In genomic region chr11:109675771-109676170, GRCm38 (mm10) we compare ENCODE assay signal across 26 mouse cellular contexts. TPM values are rescaled to one million over a fixed set of nuclear protein-coding genes. Genes with fewer than 3 reads are reported as not detected.
"Had no signal": no experiment of that assay in that cellular context is flagged by ENCODE, and none has a peak within 500 bp of the region (broad histone marks: within the 10 kb centered on the region; RNA-seq: fewer than 3 reads in every experiment).

No protein-coding gene starts in this region.

- H3K27ac ChIP-seq: embryonic facial prominence, embryonic 10.5 days; embryonic facial prominence, embryonic 12.5 days; embryonic facial prominence, embryonic 13.5 days; embryonic facial prominence, embryonic 15.5 days; forebrain, embryonic 10.5 days; forebrain, embryonic 12.5 days; forebrain, embryonic 13.5 days; forebrain, embryonic 15.5 days; gastrocnemius, adult 2 months; heart, adult 2 months had no signal

- H3K4me1 ChIP-seq: embryonic facial prominence, embryonic 10.5 days; forebrain, embryonic 12.5 days; forebrain, embryonic 13.5 days; forebrain, embryonic 15.5 days had no signal

- DNase-seq: cerebellum, adult 2 months; cerebellum, adult 8-10 months; cerebellum, adult 9-10 months; cerebellum, adult 9-11 months; cerebellum, postnatal 10 days; cerebellum, postnatal 14 days; cerebellum, postnatal 25 days; cerebellum, postnatal 36 days; embryo, embryonic 11 days; forebrain, postnatal 0 days; gastrocnemius, adult 2 months; gastrocnemius, postnatal 10 days; gastrocnemius, postnatal 14 days; gastrocnemius, postnatal 25 days; gastrocnemius, postnatal 36 days; heart, adult 18-20 months; heart, adult 2 months had no signal

- H3K36me3 ChIP-seq: embryonic facial prominence, embryonic 12.5 days; embryonic facial prominence, embryonic 15.5 days had no signal

- H3K4me3 ChIP-seq: embryonic facial prominence, embryonic 10.5 days; embryonic facial prominence, embryonic 12.5 days; embryonic facial prominence, embryonic 13.5 days; embryonic facial prominence, embryonic 15.5 days; erythroblast, embryonic 14.5 days; forebrain, embryonic 10.5 days; forebrain, embryonic 12.5 days; forebrain, embryonic 13.5 days; forebrain, embryonic 15.5 days; gastrocnemius, adult 2 months; heart, adult 2 months had no signal

- H3K27me3 ChIP-seq: embryonic facial prominence, embryonic 12.5 days; embryonic facial prominence, embryonic 13.5 days; embryonic facial prominence, embryonic 15.5 days; forebrain, embryonic 13.5 days; forebrain, embryonic 15.5 days had no signal

RNA-seq across cellular contexts. Expression of gene Fam20a, which starts 46.3 kb away (rescaled TPM):
- polyA plus RNA-seq: erythroblast, embryonic 14.5 days had no signal
